Mouse (Mus musculus): ENCODE measurements around the gene Vipas39.
"Not testable (repeated sequence)": the region's sequence is repeated elsewhere in the genome, so short reads cannot be mapped to it uniquely, and the experiment has no call there.

- TF ChIP-seq POLR2A (IDR thresholded peaks at IDR 0.05; ENCODE audit: borderline replicate concordance, extremely low read depth, insufficient read depth, insufficient read length, poor library complexity, severe bottlenecking); CTCF (IDR thresholded peaks at IDR 0.05; ENCODE audit: borderline replicate concordance, extremely low read depth, insufficient read depth, insufficient read length): not testable (repeated sequence)
Measured at GRCm38 (mm10) chr12:87277251-87277650, 11.2 kb upstream of the Vipas39 start.

All from brain, embryonic 14.5 days (tissue).